Mouse (Mus musculus) midbrain, embryonic 15.5 days (tissue): Measurements from ENCODE around the gene Tor4a. TPM values are rescaled to one million over a fixed set of nuclear protein-coding genes. Genes with fewer than 3 reads are reported as not detected.

Experiments
- ATAC-seq: fragments of 200-750 bp; cut with Nextera tagmentation; replicated peaks from 2 replicates; pipeline ENCODE4 v1.8.0; 2017; ENCODE audit warnings: moderate TSS enrichment
- H3K27ac ChIP-seq: fragments of 300-500 bp; sonication (generic); 2 replicates; pipeline ENCODE4 v1.5.1; 2015; ENCODE audit warnings: mild to moderate bottlenecking, inconsistent platforms
- H3K27me3 ChIP-seq: fragments of 300-500 bp; sonication (generic); replicated peaks from 2 replicates; pipeline ENCODE4 v1.6.1; 2015; ENCODE audit warnings: inconsistent platforms
- H3K36me3 ChIP-seq: fragments of 300-500 bp; sonication (generic); replicated peaks from 2 replicates; pipeline ENCODE4 v1.6.1; 2015; ENCODE audit warnings: inconsistent platforms
- H3K4me1 ChIP-seq: fragments of 300-500 bp; sonication (generic); 2 replicates; pipeline ENCODE4 v1.6.1; 2015; ENCODE audit warnings: inconsistent platforms
- H3K4me2 ChIP-seq: fragments of 300-500 bp; sonication (generic); 2 replicates; pipeline ENCODE4 v1.6.1; 2015; ENCODE audit warnings: inconsistent platforms, mild to moderate bottlenecking, moderate library complexity
- H3K4me3 ChIP-seq: fragments of 300-500 bp; sonication (generic); 2 replicates; pipeline ENCODE4 v1.5.1; 2015; ENCODE audit warnings: mild to moderate bottlenecking, inconsistent platforms
- H3K9ac ChIP-seq: fragments of 300-500 bp; sonication (generic); 2 replicates; pipeline ENCODE4 v1.6.1; 2015; ENCODE audit warnings: mild to moderate bottlenecking, inconsistent platforms
- H3K9me3 ChIP-seq: fragments of 300-500 bp; sonication (generic); 2 replicates; pipeline ENCODE4 v1.6.1; 2016; ENCODE audit warnings: inconsistent platforms
- WGBS: fragments of 180-500 bp; shearing (Covaris S2); methylation state at CpG from one replicate; pipeline ENCODE4 v1.1.7; 2015; ENCODE audit warnings: mixed read lengths; 5-methylcytosine and 5-hydroxymethylcytosine counted together
- polyA plus RNA-seq: library from polyadenylated mRNA; unstranded; fragments of >200 nt; fragmentation: Nextera tagmentation; extraction: Ambion mirVana; gene quantifications from 2 replicates; pipeline ENCODE4 v1.2.1, GENCODE M21; 2015

The Tor4a gene
- polyA plus RNA-seq, 1 experiment from 2014 or later = 1.9 TPM

GRCm38 (mm10) chr2:25149643-25150042 lies 47.0 kb downstream of the Tor4a start:
- H3K27ac ChIP-seq = no peak overlapping the region
- no peak overlapping the region for H3K4me3 ChIP-seq
- no peak overlapping the region for H3K4me2 ChIP-seq
- H3K9ac ChIP-seq = no peak overlapping the region
- H3K9me3 ChIP-seq = no peaks in the 10 kb centered on the region
- WGBS = 84% methylated on average over 2 of the region's 2 CpGs
- H3K4me1 ChIP-seq = no peaks in the 10 kb centered on the region
- H3K36me3 ChIP-seq = no peaks in the 10 kb centered on the region
- no peaks in the 10 kb centered on the region for H3K27me3 ChIP-seq
- no peak for ATAC-seq

DNA sequence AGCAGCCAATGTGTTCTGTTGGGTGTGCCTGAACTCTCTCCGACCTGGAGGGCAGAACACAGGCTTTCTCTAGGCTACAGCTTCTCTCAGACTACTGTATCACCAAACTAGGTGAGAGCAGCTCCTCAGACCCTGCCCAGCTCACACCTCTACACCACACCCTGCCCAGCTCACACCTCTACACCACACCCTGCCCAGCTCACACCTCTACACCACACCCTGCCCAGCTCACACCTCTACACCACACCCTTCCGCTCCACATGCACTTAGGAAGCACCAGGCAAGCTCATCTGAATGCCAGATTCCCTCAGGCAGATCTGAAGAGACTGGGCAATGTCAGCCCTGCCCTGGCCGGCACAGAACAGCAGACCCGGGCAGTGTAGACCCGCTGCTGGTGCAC lies 48.8 kb downstream of the Tor4a start:
- no peak overlapping the region for H3K9ac ChIP-seq
- 90% methylated on average over 5 of the region's 5 CpGs for WGBS
- H3K9me3 ChIP-seq = no peaks in the 10 kb centered on the region
- no peaks in the 10 kb centered on the region for H3K27me3 ChIP-seq
- no peak overlapping the region for H3K4me3 ChIP-seq
- ATAC-seq = no peak
- H3K4me1 ChIP-seq = no peaks in the 10 kb centered on the region
- H3K4me2 ChIP-seq = no peak overlapping the region
- no peak overlapping the region for H3K27ac ChIP-seq
- H3K36me3 ChIP-seq = no peaks in the 10 kb centered on the region

- WGBS = 92% methylated on average over 5 of the region's 5 CpGs
- H3K27ac ChIP-seq = no peak overlapping the region
- no peaks in the 10 kb centered on the region for H3K27me3 ChIP-seq
- no peak overlapping the region for H3K4me2 ChIP-seq
- H3K4me3 ChIP-seq = no peak overlapping the region
- H3K36me3 ChIP-seq = no peaks in the 10 kb centered on the region
- no peak overlapping the region for H3K9ac ChIP-seq
- ATAC-seq = no peak
- H3K9me3 ChIP-seq = no peaks in the 10 kb centered on the region
- H3K4me1 ChIP-seq = no peaks in the 10 kb centered on the region
Observed at GRCm38 (mm10) chr2:25147398-25147797, 49.3 kb downstream of the Tor4a start.

DNA sequence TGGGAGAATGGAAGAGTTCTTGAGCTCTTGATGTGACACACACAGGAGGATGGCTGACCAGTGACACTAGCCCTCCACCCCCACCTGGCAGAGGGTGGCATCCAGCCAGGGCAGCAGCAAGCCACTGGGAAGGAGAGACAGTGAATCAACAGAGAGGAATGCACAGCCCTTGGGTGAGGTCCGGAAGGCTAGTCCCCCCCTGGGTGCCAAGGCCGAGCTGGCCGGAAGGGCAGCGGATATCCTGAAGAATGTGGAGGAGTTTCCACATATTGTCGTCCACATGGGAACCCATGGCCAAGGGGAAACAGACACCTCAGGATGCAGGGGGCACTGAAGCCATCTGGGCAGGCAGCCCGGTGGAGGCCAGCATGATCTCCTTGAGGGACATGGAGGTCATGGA lies 51.3 kb downstream of the Tor4a start:
- H3K27ac ChIP-seq = no peak overlapping the region
- no peak for ATAC-seq
- no peaks in the 10 kb centered on the region for H3K9me3 ChIP-seq
- H3K4me3 ChIP-seq = no peak overlapping the region
- no peak overlapping the region for H3K9ac ChIP-seq
- no peaks in the 10 kb centered on the region for H3K36me3 ChIP-seq
- H3K4me1 ChIP-seq = no peaks in the 10 kb centered on the region
- H3K4me2 ChIP-seq = no peak overlapping the region
- H3K27me3 ChIP-seq = no peaks in the 10 kb centered on the region
- WGBS = 85% methylated on average over 6 of the region's 6 CpGs

Other genes starting within 250 kb of the Tor4a start
- gene Zmynd19, start 247.1 kb downstream of the Tor4a start, polyA plus RNA-seq = 24.3 and 25.3 TPM in 2 replicates
- gene Dph7, start 234.5 kb downstream of the Tor4a start, polyA plus RNA-seq = 37.7 and 44.8 TPM in 2 replicates
- gene Mrpl41, start 221.8 kb downstream of the Tor4a start, polyA plus RNA-seq = 139 and 148 TPM in 2 replicates
- gene Pnpla7, start 220.9 kb downstream of the Tor4a start, polyA plus RNA-seq = 3.3 and 4.5 TPM in 2 replicates
- gene Nsmf, start 142.5 kb downstream of the Tor4a start, polyA plus RNA-seq = 180 and 188 TPM in 2 replicates
- not detected in 2 replicates for gene Entpd8, start 116.6 kb downstream of the Tor4a start, polyA plus RNA-seq
- gene Noxa1, start 101.7 kb downstream of the Tor4a start, polyA plus RNA-seq = not detected in 2 replicates
- 15.3 and 18.1 TPM in 2 replicates for gene Nrarp, start 16.1 kb downstream of the Tor4a start, polyA plus RNA-seq
- 126 and 129 TPM in 2 replicates for gene Nelfb, start 14.6 kb upstream of the Tor4a start, polyA plus RNA-seq
- not detected in 2 replicates for gene Stpg3, start 17.8 kb upstream of the Tor4a start, polyA plus RNA-seq
- gene Fam166a, start 21.9 kb upstream of the Tor4a start, polyA plus RNA-seq = 0.43 and 0.78 TPM in 2 replicates
- 364 and 396 TPM in 2 replicates for gene Tubb4b, start 27.8 kb upstream of the Tor4a start, polyA plus RNA-seq
- not detected in 2 replicates for gene Slc34a3, start 37.5 kb upstream of the Tor4a start, polyA plus RNA-seq
- gene Rnf224, start 39.9 kb upstream of the Tor4a start, polyA plus RNA-seq = not detected in 2 replicates
- gene Rnf208, start 45.4 kb upstream of the Tor4a start, polyA plus RNA-seq = 148 and 150 TPM in 2 replicates
- gene Cysrt1, start 45.6 kb upstream of the Tor4a start, polyA plus RNA-seq = 0.26 and 0.46 TPM in 2 replicates
- gene AL732309.1, start 50.0 kb upstream of the Tor4a start, polyA plus RNA-seq = 6.2 and 8.4 TPM in 2 replicates
- gene Tmem203, start 58.6 kb upstream of the Tor4a start, polyA plus RNA-seq = 13.8 and 15.4 TPM in 2 replicates
- 16.7 and 16.9 TPM in 2 replicates for gene Tprn, start 65.7 kb upstream of the Tor4a start, polyA plus RNA-seq
- 186 and 197 TPM in 2 replicates for gene Ssna1, start 75.6 kb upstream of the Tor4a start, polyA plus RNA-seq
- 153 and 157 TPM in 2 replicates for gene Anapc2, start 75.6 kb upstream of the Tor4a start, polyA plus RNA-seq
- not detected in 2 replicates for gene Tmem210, start 91.3 kb upstream of the Tor4a start, polyA plus RNA-seq
- gene Lrrc26, start 93.0 kb upstream of the Tor4a start, polyA plus RNA-seq = 0.14 and 0.23 TPM in 2 replicates
- gene Grin1, start 122.3 kb upstream of the Tor4a start, polyA plus RNA-seq = 49.1 and 51.5 TPM in 2 replicates
- 44.3 and 50.3 TPM in 2 replicates for gene Man1b1, start 135.5 kb upstream of the Tor4a start, polyA plus RNA-seq
- gene Dpp7, start 159.5 kb upstream of the Tor4a start, polyA plus RNA-seq = 23.8 and 25.8 TPM in 2 replicates
- gene Uap1l1, start 168.8 kb upstream of the Tor4a start, polyA plus RNA-seq = 5.6 and 5.9 TPM in 2 replicates
- 11.1 and 14.7 TPM in 2 replicates for gene Sapcd2, start 175.4 kb upstream of the Tor4a start, polyA plus RNA-seq
- gene Entpd2, start 199.0 kb upstream of the Tor4a start, polyA plus RNA-seq = 2.7 and 3.3 TPM in 2 replicates
- 498 and 520 TPM in 2 replicates for gene Npdc1, start 202.5 kb upstream of the Tor4a start, polyA plus RNA-seq
- gene Fut7, start 226.4 kb upstream of the Tor4a start, polyA plus RNA-seq = 0.17 and 0.41 TPM in 2 replicates
- 16.4 and 17.6 TPM in 2 replicates for gene Abca2, start 231.8 kb upstream of the Tor4a start, polyA plus RNA-seq